Mouse (Mus musculus) heart, embryonic 13.5 days (tissue): ENCODE results near the gene St6galnac3. TPM values are rescaled to one million over a fixed set of nuclear protein-coding genes. Genes with fewer than 3 reads are reported as not detected.
A peak's percentile ranks its signal among the peaks of the same experiment; 100 is the strongest.

Experiments
- ATAC-seq: fragments of 200-750 bp; cut with Nextera tagmentation; 2 replicates; pipeline ENCODE4 v1.8.0; 2017; ENCODE audit warnings: moderate TSS enrichment; ENCODE audit not compliant: insufficient number of reproducible peaks, low FRiP score, low TSS enrichment; ENCODE audit errors: extremely low read depth
- H3K27ac ChIP-seq: fragments of 300-500 bp; sonication (generic); replicated peaks from 2 replicates; pipeline ENCODE4 v1.5.1; 2015; ENCODE audit warnings: moderate library complexity, mild to moderate bottlenecking, inconsistent platforms
- H3K27me3 ChIP-seq: fragments of 300-500 bp; sonication (generic); replicated peaks from 2 replicates; pipeline ENCODE4 v1.6.1; 2015; ENCODE audit warnings: mild to moderate bottlenecking, inconsistent platforms
- H3K36me3 ChIP-seq: fragments of 300-500 bp; sonication (generic); 2 replicates; pipeline ENCODE4 v1.6.1; 2015; ENCODE audit warnings: mild to moderate bottlenecking, inconsistent platforms
- H3K4me1 ChIP-seq: fragments of 300-500 bp; sonication (generic); 2 replicates; pipeline ENCODE4 v1.6.1; 2015; ENCODE audit warnings: inconsistent platforms
- H3K4me2 ChIP-seq: fragments of 300-500 bp; sonication (generic); 2 replicates; pipeline ENCODE4 v1.6.1; 2015; ENCODE audit warnings: inconsistent platforms, mild to moderate bottlenecking, moderate library complexity
- H3K4me3 ChIP-seq: fragments of 300-500 bp; sonication (generic); 2 replicates; pipeline ENCODE4 v1.5.1; 2015; ENCODE audit warnings: moderate library complexity, mild to moderate bottlenecking, inconsistent platforms
- H3K9ac ChIP-seq: fragments of 300-500 bp; sonication (generic); 2 replicates; pipeline ENCODE4 v1.6.1; 2015; ENCODE audit warnings: inconsistent platforms, mild to moderate bottlenecking, moderate library complexity
- H3K9me3 ChIP-seq: fragments of 300-500 bp; sonication (generic); 2 replicates; pipeline ENCODE4 v1.6.1; 2016; ENCODE audit warnings: inconsistent platforms
- WGBS: fragments of 180-500 bp; shearing (Covaris S2); methylation state at CpG from one replicate; pipeline ENCODE4 v1.1.7; 2015; ENCODE audit warnings: mixed read lengths; 5-methylcytosine and 5-hydroxymethylcytosine counted together
- polyA plus RNA-seq: library from polyadenylated mRNA; unstranded; fragments of >200 nt; fragmentation: Nextera tagmentation; extraction: Ambion mirVana; gene quantifications from 2 replicates; pipeline ENCODE4 v1.2.1, GENCODE M21; 2015

St6galnac3 gene
- polyA plus RNA-seq, 1 experiment from 2014 or later: 21.7 TPM

GRCm38 (mm10) chr3:153669329-153669728 lies 55.6 kb downstream of the St6galnac3 start:
- H3K27ac ChIP-seq: peak overlapping the region; percentile 48; the same call in 1 of the 2 replicates
- 84% methylated on average over 8 of the region's 8 CpGs for WGBS

GRCm38 (mm10) chr3:153668447-153669290 lies 56.3 kb downstream of the St6galnac3 start:
- H3K9me3 ChIP-seq: no peaks in the 10 kb centered on the region
- WGBS: 70% methylated on average over 21 of the region's 21 CpGs
- no peaks in the 10 kb centered on the region for H3K36me3 ChIP-seq
- no peak overlapping the region for H3K9ac ChIP-seq
- ATAC-seq: peak; percentile 61; the same call in 1 of the 2 replicates
- peaks cover 64% of the 10 kb centered on the region for H3K4me1 ChIP-seq
- no peak overlapping the region for H3K4me3 ChIP-seq
- H3K27ac ChIP-seq: peak overlapping the region; percentile 62
- no peaks in the 10 kb centered on the region for H3K27me3 ChIP-seq
- H3K4me2 ChIP-seq: no peak overlapping the region

More at GRCm38 (mm10) chr3:153669329-153669728, 55.6 kb downstream of the St6galnac3 start:
- no peak for ATAC-seq
- Histone ChIP-seq H3K9me3 (no peaks in the 10 kb centered on the region), H3K4me2 (no peak overlapping the region), H3K4me3 (no peak overlapping the region), H3K27me3 (0 out of 2 replicates have a peak, but pooled peaks cover 3% of the 10 kb centered on the region), H3K9ac (no peak overlapping the region), H3K36me3 (no peaks in the 10 kb centered on the region), H3K4me1 (peaks cover 64% of the 10 kb centered on the region)

- H3K27me3 ChIP-seq: peaks cover 3% of the 10 kb centered on the region; the same call in 1 of the 2 replicates
- H3K9me3 ChIP-seq: no peaks in the 10 kb centered on the region
- H3K27ac ChIP-seq: peak overlapping the region; percentile 42; the same call in 1 of the 2 replicates
- no peak overlapping the region for H3K9ac ChIP-seq
- H3K4me1 ChIP-seq: peaks cover 54% of the 10 kb centered on the region
- no peak for ATAC-seq
- H3K36me3 ChIP-seq: no peaks in the 10 kb centered on the region
- no peak overlapping the region for H3K4me2 ChIP-seq
- no peak overlapping the region for H3K4me3 ChIP-seq
- 88% methylated on average over 5 of the region's 5 CpGs for WGBS
Measured at GRCm38 (mm10) chr3:153664696-153665095, 60.3 kb downstream of the St6galnac3 start.

GRCm38 (mm10) chr3:153663841-153664427 lies 61.0 kb downstream of the St6galnac3 start:
- H3K27me3 ChIP-seq: peaks cover 10% of the 10 kb centered on the region; the same call in 1 of the 2 replicates
- H3K4me2 ChIP-seq: no peak overlapping the region
- H3K4me1 ChIP-seq: peaks cover 47% of the 10 kb centered on the region
- H3K4me3 ChIP-seq: no peak overlapping the region
- ATAC-seq: no peak
- peak overlapping the region; percentile 42 for H3K27ac ChIP-seq
- no peak overlapping the region for H3K9ac ChIP-seq
- no peaks in the 10 kb centered on the region for H3K9me3 ChIP-seq
- WGBS: 46% methylated on average over 10 of the region's 10 CpGs
- no peaks in the 10 kb centered on the region; the same call in 1 of the 2 replicates for H3K36me3 ChIP-seq

- H3K4me1 ChIP-seq: peaks cover 37% of the 10 kb centered on the region
- 86% methylated on average over 9 of the region's 9 CpGs for WGBS
- no peak overlapping the region for H3K4me2 ChIP-seq
- H3K27ac ChIP-seq: no peak overlapping the region
- no peaks in the 10 kb centered on the region; the same call in 1 of the 2 replicates for H3K36me3 ChIP-seq
- no peak overlapping the region for H3K9ac ChIP-seq
- no peak for ATAC-seq
- no peaks in the 10 kb centered on the region for H3K9me3 ChIP-seq
- H3K4me3 ChIP-seq: no peak overlapping the region
- H3K27me3 ChIP-seq: peaks cover 14% of the 10 kb centered on the region; the same call in 1 of the 2 replicates
Measured at GRCm38 (mm10) chr3:153662796-153663195, 62.2 kb downstream of the St6galnac3 start.

GRCm38 (mm10) chr3:153661927-153662326 lies 63.0 kb downstream of the St6galnac3 start:
- no peak for ATAC-seq
- no peak overlapping the region for H3K4me2 ChIP-seq
- H3K36me3 ChIP-seq: no peaks in the 10 kb centered on the region; the same call in 1 of the 2 replicates
- H3K4me1 ChIP-seq: peaks cover 36% of the 10 kb centered on the region
- H3K4me3 ChIP-seq: no peak overlapping the region
- 67% methylated on average over 7 of the region's 7 CpGs for WGBS
- no peak overlapping the region for H3K9ac ChIP-seq
- no peak overlapping the region for H3K27ac ChIP-seq
- H3K27me3 ChIP-seq: peaks cover 23% of the 10 kb centered on the region; the same call in 1 of the 2 replicates
- no peaks in the 10 kb centered on the region for H3K9me3 ChIP-seq

GRCm38 (mm10) chr3:153659575-153660168 lies 65.3 kb downstream of the St6galnac3 start:
- Histone ChIP-seq H3K4me2 (no peak overlapping the region), H3K9me3 (no peaks in the 10 kb centered on the region), H3K9ac (no peak overlapping the region), H3K36me3 (no peaks in the 10 kb centered on the region; the same call in 1 of the 2 replicates), H3K4me1 (peaks cover 33% of the 10 kb centered on the region), H3K4me3 (no peak overlapping the region), H3K27me3 (peaks cover 30% of the 10 kb centered on the region; the same call in 1 of the 2 replicates), H3K27ac (no peak overlapping the region)
- no peak for ATAC-seq
- 79% methylated on average over 15 of the region's 15 CpGs for WGBS

- H3K36me3 ChIP-seq: no peaks in the 10 kb centered on the region; the same call in 1 of the 2 replicates
- no peaks in the 10 kb centered on the region for H3K9me3 ChIP-seq
- no peak overlapping the region for H3K27ac ChIP-seq
- no peak overlapping the region for H3K4me3 ChIP-seq
- H3K9ac ChIP-seq: no peak overlapping the region
- no peak for ATAC-seq
- H3K4me1 ChIP-seq: peaks cover 19% of the 10 kb centered on the region; the same call in 1 of the 2 replicates
- H3K4me2 ChIP-seq: no peak overlapping the region
- H3K27me3 ChIP-seq: peaks cover 33% of the 10 kb centered on the region; the same call in 1 of the 2 replicates
- 62% methylated on average over 22 of the region's 22 CpGs for WGBS
Measured at GRCm38 (mm10) chr3:153658051-153658777, 66.8 kb downstream of the St6galnac3 start.

GRCm38 (mm10) chr3:153655071-153655470 lies 69.9 kb downstream of the St6galnac3 start:
- WGBS: 31% methylated on average over 9 of the region's 9 CpGs
- Histone ChIP-seq H3K4me2 (no peak overlapping the region), H3K9me3 (no peaks in the 10 kb centered on the region), H3K9ac (no peak overlapping the region), H3K4me1 (peaks cover 6% of the 10 kb centered on the region; the same call in 1 of the 2 replicates), H3K36me3 (no peaks in the 10 kb centered on the region; the same call in 1 of the 2 replicates), H3K27me3 (peaks cover 33% of the 10 kb centered on the region; the same call in 1 of the 2 replicates), H3K4me3 (no peak overlapping the region), H3K27ac (no peak overlapping the region)
- ATAC-seq: no peak

- Histone ChIP-seq H3K27me3 (peaks cover 19% of the 10 kb centered on the region; the same call in 1 of the 2 replicates), H3K36me3 (no peaks in the 10 kb centered on the region), H3K27ac (no peak overlapping the region), H3K4me2 (no peak overlapping the region), H3K9me3 (no peaks in the 10 kb centered on the region), H3K4me3 (no peak overlapping the region), H3K9ac (no peak overlapping the region), H3K4me1 (peaks cover 4% of the 10 kb centered on the region; the same call in 1 of the 2 replicates)
- no peak for ATAC-seq
- WGBS: 83% methylated on average over 3 of the region's 3 CpGs
Measured at GRCm38 (mm10) chr3:153652850-153653249, 72.1 kb downstream of the St6galnac3 start.
